Mouse (Mus musculus): ENCODE results near the gene Tkt. TPM values are rescaled to one million over a fixed set of nuclear protein-coding genes. Genes with fewer than 3 reads are reported as not detected.

Gene Tkt
- polyA plus RNA-seq, 1 experiment = 393 TPM

- Histone ChIP-seq H3K27me3 (replicated peaks; ENCODE audit: control insufficient read depth, insufficient read depth, low read length) (no peaks in the 10 kb centered on the region), H3K4me1 (ENCODE audit: control insufficient read depth, insufficient read depth, low read length) (no peaks in the 10 kb centered on the region), H3K4me3 (ENCODE audit: insufficient read depth, low read depth, low read length) (no peak overlapping the region), H3K36me3 (ENCODE audit: control insufficient read depth, insufficient read depth, low read length) (no peaks in the 10 kb centered on the region), H3K27ac (ENCODE audit: insufficient read depth, low read depth, low read length) (no peak overlapping the region; the same call in 1 of the 2 replicates)
- DNase-seq = peak; percentile 82
- 45% methylated on average over 11 of the region's 11 CpGs for whole genome bisulfite sequencing
- no peak for TF ChIP-seq POLR2A (IDR thresholded peaks at IDR 0.05; ENCODE audit: low read depth, low read length)
- TF ChIP-seq CTCF (conservative IDR thresholded peaks at IDR 0.05; ENCODE audit: insufficient read depth, insufficient read length, low read depth, low read length) = peak; percentile 41; the same call in 1 of the 2 replicates
Observed at GRCm38 (mm10) chr14:30593279-30594091, 45.3 kb downstream of the Tkt start.

GRCm38 (mm10) chr14:30594092-30594695, 46.0 kb downstream of the Tkt start:
- H3K27ac ChIP-seq (ENCODE audit: insufficient read depth, low read depth, low read length) = no peak overlapping the region
- H3K4me1 ChIP-seq (ENCODE audit: control insufficient read depth, insufficient read depth, low read length) = no peaks in the 10 kb centered on the region
- TF ChIP-seq POLR2A (IDR thresholded peaks at IDR 0.05; ENCODE audit: low read depth, low read length) = no peak
- DNase-seq = peak; percentile 55
- H3K4me3 ChIP-seq (ENCODE audit: insufficient read depth, low read depth, low read length) = no peak overlapping the region
- H3K36me3 ChIP-seq (ENCODE audit: control insufficient read depth, insufficient read depth, low read length) = no peaks in the 10 kb centered on the region
- 67% methylated on average over 7 of the region's 7 CpGs for WGBS
- H3K27me3 ChIP-seq (replicated peaks; ENCODE audit: control insufficient read depth, insufficient read depth, low read length) = no peaks in the 10 kb centered on the region

GRCm38 (mm10) chr14:30595576-30596313, 47.6 kb downstream of the Tkt start:
- TF ChIP-seq CTCF (conservative IDR thresholded peaks at IDR 0.05; ENCODE audit: insufficient read depth, insufficient read length, low read depth, low read length) (no peak), POLR2A (IDR thresholded peaks at IDR 0.05; ENCODE audit: low read depth, low read length) (no peak)
- no peaks in the 10 kb centered on the region for H3K27me3 ChIP-seq (replicated peaks; ENCODE audit: control insufficient read depth, insufficient read depth, low read length)
- no peaks in the 10 kb centered on the region for H3K36me3 ChIP-seq (ENCODE audit: control insufficient read depth, insufficient read depth, low read length)
- H3K27ac ChIP-seq (ENCODE audit: insufficient read depth, low read depth, low read length) = no peak overlapping the region
- 79% methylated on average over 8 of the region's 8 CpGs for WGBS
- DNase-seq = no peak
- no peaks in the 10 kb centered on the region for H3K4me1 ChIP-seq (ENCODE audit: control insufficient read depth, insufficient read depth, low read length)
- no peak overlapping the region for H3K4me3 ChIP-seq (ENCODE audit: insufficient read depth, low read depth, low read length)

DNA sequence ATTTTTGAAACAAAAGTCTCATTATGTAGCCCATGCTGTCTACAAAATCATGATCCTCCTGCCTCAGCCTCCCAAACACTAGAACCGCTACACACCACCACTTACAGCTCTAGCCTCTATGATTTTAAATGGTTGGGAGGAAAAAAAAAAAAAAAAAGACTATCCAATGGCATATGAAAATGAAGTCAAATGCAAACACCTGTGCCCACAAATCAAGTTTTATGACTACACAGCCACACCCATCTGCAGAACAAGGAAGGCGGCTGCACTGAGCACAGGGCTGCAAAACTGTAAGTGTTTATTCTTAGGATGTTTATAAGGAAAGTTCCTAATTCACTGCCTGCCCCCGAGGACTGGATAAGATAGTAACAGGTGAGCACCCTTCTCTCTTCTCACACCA, 48.2 kb downstream of the Tkt start:
- no peaks in the 10 kb centered on the region for H3K4me1 ChIP-seq (ENCODE audit: control insufficient read depth, insufficient read depth, low read length)
- no peak for TF ChIP-seq CTCF (conservative IDR thresholded peaks at IDR 0.05; ENCODE audit: insufficient read depth, insufficient read length, low read depth, low read length)
- TF ChIP-seq POLR2A (IDR thresholded peaks at IDR 0.05; ENCODE audit: low read depth, low read length) = no peak
- 84% methylated on average over 3 of the region's 3 CpGs for WGBS
- H3K27ac ChIP-seq (ENCODE audit: insufficient read depth, low read depth, low read length) = no peak overlapping the region
- DNase-seq = no peak
- H3K36me3 ChIP-seq (ENCODE audit: control insufficient read depth, insufficient read depth, low read length) = no peaks in the 10 kb centered on the region
- no peak overlapping the region for H3K4me3 ChIP-seq (ENCODE audit: insufficient read depth, low read depth, low read length)
- H3K27me3 ChIP-seq (replicated peaks; ENCODE audit: control insufficient read depth, insufficient read depth, low read length) = no peaks in the 10 kb centered on the region

DNA sequence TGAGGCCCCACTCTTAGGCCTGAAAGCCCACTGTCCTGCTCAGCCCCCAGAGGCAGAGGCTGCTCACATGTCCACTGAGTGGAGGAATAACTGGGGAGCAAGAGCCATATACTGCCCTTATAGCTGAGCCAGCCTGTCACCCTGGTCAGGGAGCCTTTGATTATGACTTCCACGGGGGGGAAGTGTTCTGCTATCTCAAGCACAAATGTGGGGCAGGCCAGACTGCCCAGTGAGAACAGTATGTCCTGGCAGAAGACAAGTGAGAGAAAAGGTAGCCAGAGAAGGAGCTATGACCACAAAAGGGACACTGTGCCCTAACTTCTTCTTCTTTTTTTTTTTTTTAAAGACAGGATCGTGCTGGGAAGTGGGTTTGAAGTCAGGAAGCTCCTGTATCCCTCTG, 49.0 kb downstream of the Tkt start:
- Histone ChIP-seq H3K36me3 (ENCODE audit: control insufficient read depth, insufficient read depth, low read length) (no peaks in the 10 kb centered on the region), H3K4me3 (ENCODE audit: insufficient read depth, low read depth, low read length) (no peak overlapping the region), H3K27me3 (replicated peaks; ENCODE audit: control insufficient read depth, insufficient read depth, low read length) (no peaks in the 10 kb centered on the region), H3K27ac (ENCODE audit: insufficient read depth, low read depth, low read length) (no peak overlapping the region), H3K4me1 (ENCODE audit: control insufficient read depth, insufficient read depth, low read length) (no peaks in the 10 kb centered on the region)
- no peak for DNase-seq
- no peak for TF ChIP-seq CTCF (conservative IDR thresholded peaks at IDR 0.05; ENCODE audit: insufficient read depth, insufficient read length, low read depth, low read length)
- no peak for TF ChIP-seq POLR2A (IDR thresholded peaks at IDR 0.05; ENCODE audit: low read depth, low read length)
- WGBS = 63% methylated on average over 2 of the region's 2 CpGs

- DNase-seq = no peak
- TF ChIP-seq CTCF (conservative IDR thresholded peaks at IDR 0.05; ENCODE audit: insufficient read depth, insufficient read length, low read depth, low read length) (no peak), POLR2A (IDR thresholded peaks at IDR 0.05; ENCODE audit: low read depth, low read length) (no peak)
- Histone ChIP-seq H3K27ac (ENCODE audit: insufficient read depth, low read depth, low read length) (no peak overlapping the region), H3K4me3 (ENCODE audit: insufficient read depth, low read depth, low read length) (no peak overlapping the region), H3K36me3 (ENCODE audit: control insufficient read depth, insufficient read depth, low read length) (no peaks in the 10 kb centered on the region; the same call in 1 of the 2 replicates), H3K27me3 (replicated peaks; ENCODE audit: control insufficient read depth, insufficient read depth, low read length) (no peaks in the 10 kb centered on the region), H3K4me1 (ENCODE audit: control insufficient read depth, insufficient read depth, low read length) (no peaks in the 10 kb centered on the region)
- 75% methylated on average over 5 of the region's 5 CpGs for WGBS
Observed at GRCm38 (mm10) chr14:30606817-30607216, 58.7 kb downstream of the Tkt start.

- TF ChIP-seq CTCF (conservative IDR thresholded peaks at IDR 0.05; ENCODE audit: insufficient read depth, insufficient read length, low read depth, low read length) (no peak), POLR2A (IDR thresholded peaks at IDR 0.05; ENCODE audit: low read depth, low read length) (no peak)
- no peak for DNase-seq
- Histone ChIP-seq H3K27ac (ENCODE audit: insufficient read depth, low read depth, low read length) (no peak overlapping the region), H3K4me3 (ENCODE audit: insufficient read depth, low read depth, low read length) (no peak overlapping the region), H3K4me1 (ENCODE audit: control insufficient read depth, insufficient read depth, low read length) (peaks cover 3% of the 10 kb centered on the region; the same call in 1 of the 2 replicates), H3K27me3 (replicated peaks; ENCODE audit: control insufficient read depth, insufficient read depth, low read length) (no peaks in the 10 kb centered on the region), H3K36me3 (ENCODE audit: control insufficient read depth, insufficient read depth, low read length) (no peaks in the 10 kb centered on the region; the same call in 1 of the 2 replicates)
- WGBS = 74% methylated on average over 4 of the region's 4 CpGs
Observed at GRCm38 (mm10) chr14:30607696-30608095, 59.5 kb downstream of the Tkt start.
